Mouse (Mus musculus) limb, embryonic 11.5 days (tissue): Measurements from ENCODE around the gene Trpv6. TPM values are rescaled to one million over a fixed set of nuclear protein-coding genes. Genes with fewer than 3 reads are reported as not detected.

Experiments
- ATAC-seq: fragments of 200-750 bp; cut with Nextera tagmentation; 2 replicates; pipeline ENCODE4 v1.8.0; 2017; ENCODE audit warnings: low read depth; ENCODE audit not compliant: insufficient number of reproducible peaks, low FRiP score, low TSS enrichment
- DNase-seq: peaks from one replicate; pipeline ENCODE4 v3.0.0-alpha.2; 2015; ENCODE audit warnings: low spot score
- H3K27ac ChIP-seq: fragments of 300-500 bp; sonication (generic); replicated peaks from 2 replicates; pipeline ENCODE4 v1.5.1; 2014; ENCODE audit warnings: low read depth, mild to moderate bottlenecking, low read length
- H3K27me3 ChIP-seq: fragments of 300-500 bp; sonication (generic); 2 replicates; pipeline ENCODE4 v1.6.1; 2014; ENCODE audit warnings: mild to moderate bottlenecking, low read length, mixed read lengths; ENCODE audit not compliant: control insufficient read depth, insufficient read depth
- H3K36me3 ChIP-seq: fragments of 300-500 bp; sonication (generic); 2 replicates; pipeline ENCODE4 v1.6.1; 2014; ENCODE audit warnings: mild to moderate bottlenecking, low read length, moderate library complexity, mixed read lengths; ENCODE audit not compliant: control insufficient read depth, insufficient read depth
- H3K4me1 ChIP-seq: fragments of 300-500 bp; sonication (generic); 2 replicates; pipeline ENCODE4 v1.6.1; 2014; ENCODE audit warnings: low read length, mixed read lengths; ENCODE audit not compliant: control insufficient read depth, insufficient read depth
- H3K4me2 ChIP-seq: fragments of 300-500 bp; sonication (generic); 2 replicates; pipeline ENCODE4 v1.6.1; 2014; ENCODE audit warnings: low read depth, mild to moderate bottlenecking, moderate library complexity; ENCODE audit not compliant: severe bottlenecking
- H3K4me3 ChIP-seq: fragments of 300-500 bp; sonication (generic); 2 replicates; pipeline ENCODE4 v1.5.1; 2014; ENCODE audit warnings: low read depth, low read length
- H3K9ac ChIP-seq: fragments of 300-500 bp; sonication (generic); 2 replicates; pipeline ENCODE4 v1.6.1; 2014; ENCODE audit warnings: mild to moderate bottlenecking, low read length
- H3K9me3 ChIP-seq: fragments of 300-500 bp; sonication (generic); 2 replicates; pipeline ENCODE4 v1.6.1; 2016; ENCODE audit warnings: low read length; ENCODE audit not compliant: control insufficient read depth
- WGBS: fragments of 180-500 bp; shearing (Covaris S2); extraction: QIAGEN DNeasy Blood & Tissue Kit; methylation state at CpG from one replicate; pipeline ENCODE4 v1.1.7; 2014; 5-methylcytosine and 5-hydroxymethylcytosine counted together
- polyA plus RNA-seq: library from polyadenylated mRNA; unstranded; fragments of >200 nt; fragmentation: Nextera tagmentation; extraction: Ambion mirVana; gene quantifications from 2 replicates; pipeline ENCODE4 v1.2.1, GENCODE M21; 2014

Gene Trpv6
- polyA plus RNA-seq, 1 experiment from 2014 or later = 0.40 TPM

DNA sequence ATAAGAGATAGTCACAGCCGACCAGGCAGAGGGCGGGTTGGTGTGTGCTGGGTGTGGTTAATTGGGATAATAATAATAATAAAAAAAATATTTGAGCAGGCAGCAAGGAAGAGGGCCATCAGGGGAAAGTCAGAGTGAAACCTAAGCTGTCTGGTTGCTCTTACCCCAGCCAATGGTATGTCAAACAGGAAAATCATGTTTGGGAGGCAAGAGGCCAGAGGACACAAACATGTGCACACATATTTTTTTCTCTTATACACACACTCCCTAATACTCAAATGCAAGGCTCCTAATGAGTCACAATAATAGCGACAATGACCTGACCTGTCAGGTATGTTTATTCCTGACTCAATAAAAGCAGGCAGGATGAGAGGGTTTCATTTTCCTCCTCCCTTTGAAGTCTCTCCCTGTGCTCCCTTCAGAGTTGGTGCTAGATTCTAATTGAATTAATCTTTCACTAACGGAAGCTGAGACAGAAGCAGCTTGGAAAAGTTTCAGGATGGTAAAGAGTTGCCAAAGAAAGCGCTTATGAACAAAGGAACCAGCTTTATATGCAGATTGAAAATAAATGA is 59.6 kb downstream of the Trpv6 start:
- DNase-seq (no peak), ATAC-seq (no peak)
- Histone ChIP-seq H3K27ac (no peak overlapping the region), H3K4me1 (no peaks in the 10 kb centered on the region), H3K36me3 (no peaks in the 10 kb centered on the region), H3K4me3 (no peak overlapping the region), H3K9ac (no peak overlapping the region), H3K9me3 (no peaks in the 10 kb centered on the region), H3K4me2 (no peak overlapping the region), H3K27me3 (no peaks in the 10 kb centered on the region)
- WGBS = 46% methylated on average over 5 of the region's 5 CpGs

Other genes starting within 250 kb of the Trpv6 start
- not detected in 2 replicates for gene Gm5771, start 244.0 kb downstream of the Trpv6 start, polyA plus RNA-seq
- gene Gm10334, start 190.3 kb downstream of the Trpv6 start, polyA plus RNA-seq = not detected in 2 replicates
- gene Prss1, start 177.5 kb downstream of the Trpv6 start, polyA plus RNA-seq = not detected in 2 replicates
- not detected in 2 replicates for gene Prss2, start 114.6 kb downstream of the Trpv6 start, polyA plus RNA-seq
- gene Ephb6, start 30.9 kb downstream of the Trpv6 start, polyA plus RNA-seq = 14.8 and 14.9 TPM in 2 replicates
- gene Trpv5, start 44.4 kb upstream of the Trpv6 start, polyA plus RNA-seq = not detected in 2 replicates
- not detected in 2 replicates for gene Llcfc1, start 48.0 kb upstream of the Trpv6 start, polyA plus RNA-seq
- gene Kel, start 67.9 kb upstream of the Trpv6 start, polyA plus RNA-seq = 7.9 and 8.5 TPM in 2 replicates
- not detected in 2 replicates for gene Olfr459, start 138.8 kb upstream of the Trpv6 start, polyA plus RNA-seq
- not detected in 2 replicates for gene Pip, start 211.1 kb upstream of the Trpv6 start, polyA plus RNA-seq
- not detected in 2 replicates for gene Sval2, start 216.6 kb upstream of the Trpv6 start, polyA plus RNA-seq